Mouse (Mus musculus): Measurements from ENCODE around the gene Cfc1. TPM values are rescaled to one million over a fixed set of nuclear protein-coding genes. Genes with fewer than 3 reads are reported as not detected.

Cfc1 gene
- polyA plus RNA-seq, 1 experiment = not detected

DNA sequence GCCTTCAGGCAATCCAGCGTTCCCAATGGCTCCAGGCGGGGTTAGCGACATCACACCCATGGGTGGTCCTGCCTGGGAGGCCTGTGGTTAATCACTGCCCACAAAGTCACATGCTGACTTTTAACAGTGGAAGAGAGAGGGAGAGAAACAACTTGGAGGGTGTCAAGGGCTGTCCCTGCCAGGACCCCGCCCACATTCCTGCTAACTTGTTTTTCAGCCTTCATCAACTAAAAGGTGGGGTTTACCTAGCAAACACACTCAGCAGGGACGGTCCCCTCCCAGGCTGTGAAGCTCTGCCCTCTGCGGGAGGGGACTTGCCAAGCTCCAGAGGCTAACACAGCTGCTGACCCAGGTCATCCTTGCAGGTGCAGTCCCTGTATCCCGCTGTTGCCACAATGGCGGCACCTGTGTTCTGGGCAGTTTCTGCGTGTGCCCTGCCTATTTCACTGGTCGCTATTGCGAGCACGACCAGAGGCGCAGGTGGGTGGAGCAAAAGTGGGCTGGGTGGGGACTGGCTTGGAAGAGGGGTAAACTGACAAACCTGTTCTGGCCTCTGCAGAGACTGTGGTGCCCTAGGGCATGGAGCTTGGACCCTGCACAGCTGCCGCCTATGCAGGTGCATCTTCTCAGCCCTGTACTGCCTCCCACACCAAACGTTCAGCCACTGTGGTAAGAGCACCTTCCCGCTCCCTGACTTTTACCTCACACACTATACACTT is 1.5 kb downstream of the Cfc1 start:
- Histone ChIP-seq H3K4me1 (ENCODE audit: control insufficient read depth, insufficient read depth, low read length) (no peaks in the 10 kb centered on the region), H3K4me3 (replicated peaks; ENCODE audit: extremely low read depth, low read depth, low read length) (no peak overlapping the region)
- DNase-seq = peak; percentile 33
- 5% methylated on average over 16 of the region's 16 CpGs for WGBS
- no peak for TF ChIP-seq POLR2A (IDR thresholded peaks at IDR 0.05; ENCODE audit: borderline replicate concordance, extremely low read depth, low read depth, low read length)
- no peak for TF ChIP-seq CTCF (IDR thresholded peaks at IDR 0.05; ENCODE audit: insufficient read depth, low read length)

DNA sequence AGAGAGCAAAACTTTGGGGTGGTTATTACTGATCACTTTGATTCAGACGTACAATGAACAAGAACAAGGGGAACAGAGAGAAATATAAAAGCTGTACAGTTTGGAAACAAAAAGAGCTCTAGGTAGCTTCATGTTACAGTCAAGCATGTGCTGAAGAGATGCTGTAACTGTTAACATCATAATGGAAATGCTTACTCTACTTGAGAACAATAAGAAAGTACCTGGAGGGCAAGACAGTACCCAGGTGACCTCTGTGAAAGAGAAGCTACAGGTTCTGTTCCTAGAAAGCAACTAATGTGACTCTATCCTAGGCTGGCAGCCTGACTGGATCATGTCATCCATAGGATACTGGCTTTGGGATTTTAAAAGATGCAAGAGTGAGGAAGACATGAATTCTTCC is 11.6 kb downstream of the Cfc1 start:
- TF ChIP-seq CTCF (IDR thresholded peaks at IDR 0.05; ENCODE audit: insufficient read depth, low read length) (no peak), POLR2A (IDR thresholded peaks at IDR 0.05; ENCODE audit: borderline replicate concordance, extremely low read depth, low read depth, low read length) (no peak)
- WGBS = 65% methylated on average over 1 of the region's 1 CpGs
- DNase-seq = no peak
- Histone ChIP-seq H3K4me1 (ENCODE audit: control insufficient read depth, insufficient read depth, low read length) (no peaks in the 10 kb centered on the region), H3K4me3 (replicated peaks; ENCODE audit: extremely low read depth, low read depth, low read length) (no peak overlapping the region)

- no peak for DNase-seq
- H3K4me3 ChIP-seq (replicated peaks; ENCODE audit: extremely low read depth, low read depth, low read length) = no peak overlapping the region
- no peak for TF ChIP-seq POLR2A (IDR thresholded peaks at IDR 0.05; ENCODE audit: borderline replicate concordance, extremely low read depth, low read depth, low read length)
- TF ChIP-seq CTCF (IDR thresholded peaks at IDR 0.05; ENCODE audit: insufficient read depth, low read length) = no peak
- no peaks in the 10 kb centered on the region for H3K4me1 ChIP-seq (ENCODE audit: control insufficient read depth, insufficient read depth, low read length)
- 71% methylated on average over 1 of the region's 1 CpGs for WGBS
These were observed 18.2 kb downstream of the Cfc1 start for GRCm38 (mm10) chr1:34553690-34554089.

- Histone ChIP-seq H3K4me3 (replicated peaks; ENCODE audit: extremely low read depth, low read depth, low read length) (no peak overlapping the region), H3K4me1 (ENCODE audit: control insufficient read depth, insufficient read depth, low read length) (no peaks in the 10 kb centered on the region)
- WGBS = 77% methylated on average over 7 of the region's 7 CpGs
- TF ChIP-seq POLR2A (IDR thresholded peaks at IDR 0.05; ENCODE audit: borderline replicate concordance, extremely low read depth, low read depth, low read length) = no peak
- TF ChIP-seq CTCF (IDR thresholded peaks at IDR 0.05; ENCODE audit: insufficient read depth, low read length) = no peak
- no peak for DNase-seq
These were observed 18.8 kb downstream of the Cfc1 start for GRCm38 (mm10) chr1:34554275-34554674.

DNA sequence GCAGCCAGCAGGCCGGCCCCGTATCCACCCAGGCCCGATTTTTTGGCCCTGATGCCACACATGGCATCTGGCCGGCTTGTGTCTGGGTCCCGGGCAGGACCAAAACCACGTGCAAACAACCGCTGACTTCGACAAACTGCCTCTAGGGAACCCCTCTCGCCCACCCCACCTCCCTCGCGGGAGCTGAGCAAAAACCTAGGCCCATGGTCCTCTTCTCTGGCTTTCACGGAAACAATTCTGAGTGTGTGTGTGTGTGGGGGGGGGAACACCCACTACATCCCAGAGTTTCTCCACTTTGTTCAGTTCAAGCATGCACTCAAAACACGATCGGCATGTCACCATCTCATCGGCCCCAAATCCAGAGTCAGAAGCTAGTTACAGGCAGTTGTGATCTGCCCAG is 25.4 kb downstream of the Cfc1 start, which contains the start of gene Prss40:
TSS of gene Prss40 (minus strand) at position 101 of the 400 bp plus-strand sequence.
- no peak for DNase-seq
- TF ChIP-seq CTCF (IDR thresholded peaks at IDR 0.05; ENCODE audit: insufficient read depth, low read length) (no peak), POLR2A (IDR thresholded peaks at IDR 0.05; ENCODE audit: borderline replicate concordance, extremely low read depth, low read depth, low read length) (no peak)
- 84% methylated on average over 15 of the region's 15 CpGs for WGBS
- Histone ChIP-seq H3K4me3 (replicated peaks; ENCODE audit: extremely low read depth, low read depth, low read length) (no peak within 1 kb of the TSS), H3K4me1 (ENCODE audit: control insufficient read depth, insufficient read depth, low read length) (no peaks in the 10 kb centered on the region)

DNA sequence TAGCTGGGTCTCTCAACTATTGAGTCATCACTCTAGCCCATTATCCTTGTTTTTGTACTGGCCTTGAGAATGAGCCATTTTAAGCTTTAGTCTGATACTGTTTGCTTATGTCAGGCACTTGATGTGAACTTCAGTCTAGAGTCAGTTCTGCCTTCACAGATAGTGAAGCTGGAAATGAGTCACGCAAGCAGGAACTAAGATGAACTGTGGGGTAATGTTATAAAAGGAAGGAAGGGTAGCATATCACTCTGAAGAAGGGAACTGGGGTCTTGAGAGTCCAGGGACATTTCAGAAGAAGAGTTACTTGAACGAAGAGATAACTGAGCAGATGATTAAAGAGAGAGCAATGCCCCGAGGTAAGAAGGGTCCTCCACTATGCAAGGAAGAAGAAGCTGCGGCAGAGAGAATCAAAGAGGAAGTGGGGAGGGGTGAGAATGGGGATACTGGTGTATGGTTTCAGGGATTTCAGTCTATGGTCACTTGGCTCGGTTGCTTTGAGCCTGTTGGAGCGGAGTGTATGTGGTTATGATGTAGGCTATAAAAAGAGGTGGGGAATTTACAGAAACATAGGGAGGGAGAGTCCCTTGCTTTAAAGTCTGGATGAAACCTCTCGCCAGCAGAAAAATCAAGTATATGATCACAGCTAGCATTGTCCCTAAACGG is 29.1 kb downstream of the Cfc1 start:
- TF ChIP-seq POLR2A (IDR thresholded peaks at IDR 0.05; ENCODE audit: borderline replicate concordance, extremely low read depth, low read depth, low read length) (no peak), CTCF (IDR thresholded peaks at IDR 0.05; ENCODE audit: insufficient read depth, low read length) (no peak)
- no peak for DNase-seq
- 65% methylated on average over 8 of the region's 8 CpGs for WGBS
- Histone ChIP-seq H3K4me1 (ENCODE audit: control insufficient read depth, insufficient read depth, low read length) (no peaks in the 10 kb centered on the region), H3K4me3 (replicated peaks; ENCODE audit: extremely low read depth, low read depth, low read length) (no peak overlapping the region)

GRCm38 (mm10) chr1:34568120-34568519 is 32.7 kb downstream of the Cfc1 start:
- Histone ChIP-seq H3K4me1 (ENCODE audit: control insufficient read depth, insufficient read depth, low read length) (no peaks in the 10 kb centered on the region), H3K4me3 (replicated peaks; ENCODE audit: extremely low read depth, low read depth, low read length) (no peak overlapping the region)
- 95% methylated on average over 2 of the region's 2 CpGs for WGBS
- TF ChIP-seq POLR2A (IDR thresholded peaks at IDR 0.05; ENCODE audit: borderline replicate concordance, extremely low read depth, low read depth, low read length) (no peak), CTCF (IDR thresholded peaks at IDR 0.05; ENCODE audit: insufficient read depth, low read length) (no peak)
- DNase-seq = no peak

GRCm38 (mm10) chr1:34569876-34570275 is 34.4 kb downstream of the Cfc1 start:
- DNase-seq = no peak
- no peak overlapping the region for H3K4me3 ChIP-seq (replicated peaks; ENCODE audit: extremely low read depth, low read depth, low read length)
- TF ChIP-seq CTCF (IDR thresholded peaks at IDR 0.05; ENCODE audit: insufficient read depth, low read length) = no peak
- no peak for TF ChIP-seq POLR2A (IDR thresholded peaks at IDR 0.05; ENCODE audit: borderline replicate concordance, extremely low read depth, low read depth, low read length)
- WGBS = 95% methylated on average over 2 of the region's 2 CpGs
- no peaks in the 10 kb centered on the region for H3K4me1 ChIP-seq (ENCODE audit: control insufficient read depth, insufficient read depth, low read length)

GRCm38 (mm10) chr1:34571431-34571830 is 36.0 kb downstream of the Cfc1 start:
- no peak for DNase-seq
- H3K4me3 ChIP-seq (replicated peaks; ENCODE audit: extremely low read depth, low read depth, low read length) = no peak overlapping the region
- WGBS = 77% methylated on average over 6 of the region's 6 CpGs
- no peaks in the 10 kb centered on the region for H3K4me1 ChIP-seq (ENCODE audit: control insufficient read depth, insufficient read depth, low read length)
- TF ChIP-seq CTCF (IDR thresholded peaks at IDR 0.05; ENCODE audit: insufficient read depth, low read length) = no peak
- TF ChIP-seq POLR2A (IDR thresholded peaks at IDR 0.05; ENCODE audit: borderline replicate concordance, extremely low read depth, low read depth, low read length) = no peak

- DNase-seq = no peak
- no peak for TF ChIP-seq POLR2A (IDR thresholded peaks at IDR 0.05; ENCODE audit: borderline replicate concordance, extremely low read depth, low read depth, low read length)
- no peak for TF ChIP-seq CTCF (IDR thresholded peaks at IDR 0.05; ENCODE audit: insufficient read depth, low read length)
- Histone ChIP-seq H3K4me1 (ENCODE audit: control insufficient read depth, insufficient read depth, low read length) (no peaks in the 10 kb centered on the region), H3K4me3 (replicated peaks; ENCODE audit: extremely low read depth, low read depth, low read length) (no peak overlapping the region)
- WGBS = 73% methylated on average over 6 of the region's 6 CpGs
These were observed 37.8 kb downstream of the Cfc1 start for GRCm38 (mm10) chr1:34573221-34573620.

All from lung, adult 2 months (tissue).